Mouse (Mus musculus): ENCODE measurements around the gene Traf6.
"Not testable (repeated sequence)": the region's sequence is repeated elsewhere in the genome, so short reads cannot be mapped to it uniquely, and the experiment has no call there.

The Traf6 gene

DNA sequence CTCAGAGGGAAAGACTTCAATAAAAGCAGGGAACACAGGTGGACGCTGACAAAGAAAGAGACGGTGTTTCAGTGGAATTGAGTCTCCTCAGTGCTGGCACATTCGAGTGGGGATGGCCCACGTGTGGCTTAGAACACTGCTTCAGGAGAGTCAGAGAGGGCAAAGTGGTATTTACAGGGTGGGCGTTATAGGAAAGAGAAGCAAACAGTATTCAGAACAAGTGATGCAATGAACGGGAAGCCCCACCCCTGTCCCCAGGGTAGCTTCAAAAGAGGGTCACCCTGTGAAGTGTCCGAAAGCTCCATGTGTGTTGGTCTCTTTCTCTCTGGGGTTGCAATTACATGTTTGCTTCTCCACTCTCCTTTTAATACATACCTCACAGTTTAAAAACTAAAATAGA is 17.4 kb downstream of the Traf6 start:
- no peak for DNase-seq

GRCm38 (mm10) chr2:101699284-101699683 is 21.1 kb downstream of the Traf6 start:
- no peak for DNase-seq

- no peak for DNase-seq
Observed at GRCm38 (mm10) chr2:101705941-101706485, 27.8 kb downstream of the Traf6 start.

DNA sequence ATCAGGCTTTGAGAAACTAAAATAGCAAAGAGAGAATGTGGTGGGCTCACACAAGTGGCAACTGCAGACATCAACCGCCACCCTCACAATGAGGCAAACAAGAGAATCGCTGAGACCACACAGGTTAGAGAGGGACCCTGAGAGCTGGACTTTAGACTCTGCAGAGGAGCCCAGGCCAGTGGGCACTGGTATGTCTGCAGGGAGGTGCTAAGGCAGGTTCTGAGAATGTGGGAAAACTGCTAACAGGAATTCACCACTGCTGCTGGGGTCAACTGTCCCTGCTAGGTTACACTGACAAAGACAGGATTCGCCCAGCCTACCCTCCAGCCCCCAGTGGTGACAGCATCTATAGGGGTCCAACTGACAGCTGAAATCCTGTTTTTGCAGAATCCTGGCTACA is 33.4 kb downstream of the Traf6 start:
- DNase-seq = no peak

- DNase-seq = no peak
Observed at GRCm38 (mm10) chr2:101715650-101716323, 37.6 kb downstream of the Traf6 start.

DNA sequence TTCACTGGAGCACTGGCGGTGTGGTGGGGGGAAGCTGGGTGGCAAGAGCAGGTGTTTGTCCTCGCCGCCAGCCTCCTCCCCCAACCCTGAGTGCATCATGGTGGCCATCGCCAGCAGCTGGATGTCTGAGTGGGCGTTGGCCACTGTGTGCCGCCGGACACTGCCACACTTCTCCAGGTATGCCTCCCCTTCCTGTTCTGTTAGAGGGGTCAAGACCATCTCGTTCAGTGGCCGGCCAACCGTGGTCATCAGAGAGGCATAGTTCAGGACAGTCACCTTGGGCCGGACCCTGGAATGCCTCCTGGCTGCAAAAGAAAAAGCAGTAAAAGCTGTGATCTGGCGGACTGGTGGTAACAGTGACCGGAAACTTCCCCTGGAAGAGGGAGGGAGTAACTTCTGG is 38.9 kb downstream of the Traf6 start:
- no peak for DNase-seq

- DNase-seq = no peak
Observed at GRCm38 (mm10) chr2:101721835-101722234, 43.6 kb downstream of the Traf6 start.

- DNase-seq = no peak
Observed at GRCm38 (mm10) chr2:101722370-101723332, 44.4 kb downstream of the Traf6 start.

GRCm38 (mm10) chr2:101723333-101723881 is 45.2 kb downstream of the Traf6 start:
- no peak for DNase-seq

- DNase-seq = no peak
Observed at GRCm38 (mm10) chr2:101727787-101728186, 49.6 kb downstream of the Traf6 start.

DNA sequence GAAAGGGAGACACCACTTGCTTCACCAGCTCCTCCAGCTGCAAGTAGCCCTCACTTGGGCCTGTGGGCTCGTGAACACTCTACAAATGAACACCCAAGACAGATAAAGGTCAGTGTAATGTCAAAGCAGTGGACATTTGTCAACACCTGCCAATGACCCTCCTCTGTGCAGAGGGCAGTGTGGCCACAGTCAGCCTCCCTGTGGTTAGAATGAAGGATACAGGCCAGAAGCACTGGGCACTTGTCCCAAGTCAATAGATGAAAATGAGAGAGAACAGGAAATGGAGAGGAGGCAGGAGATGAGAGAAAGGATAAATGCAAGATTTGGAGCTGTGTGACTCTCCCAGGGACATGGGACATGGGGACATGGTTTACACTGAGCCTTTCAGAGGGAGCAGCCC is 51.2 kb downstream of the Traf6 start:
- DNase-seq = no peak

GRCm38 (mm10) chr2:101730972-101731371 is 52.7 kb downstream of the Traf6 start:
- no peak for DNase-seq

DNA sequence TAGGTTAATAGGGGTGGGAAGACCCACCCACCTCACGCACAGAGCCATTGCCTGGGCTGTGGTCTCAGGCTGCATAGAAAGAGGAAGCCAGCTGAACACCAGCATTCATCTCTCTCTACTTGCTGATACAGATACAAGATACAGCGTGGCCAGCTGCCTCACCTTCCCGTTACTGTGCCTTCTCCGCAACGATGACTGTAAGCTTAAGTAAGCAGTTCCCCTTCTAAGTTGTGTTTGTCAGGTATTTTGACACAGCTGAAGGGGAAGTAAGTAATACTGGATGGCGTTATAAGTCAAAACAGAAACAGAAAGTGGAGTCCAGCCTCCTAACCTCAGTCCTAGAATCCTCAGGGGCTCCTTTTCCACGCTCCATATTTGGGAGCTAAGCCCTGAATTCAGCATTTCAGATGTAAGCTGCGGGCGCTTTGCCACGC is 54.6 kb downstream of the Traf6 start:
- no peak for DNase-seq

- no peak for DNase-seq
Observed at GRCm38 (mm10) chr2:101733564-101733963, 55.3 kb downstream of the Traf6 start.

- DNase-seq = no peak
Observed at GRCm38 (mm10) chr2:101739914-101740313, 61.7 kb downstream of the Traf6 start.

GRCm38 (mm10) chr2:101741653-101742052 is 63.4 kb downstream of the Traf6 start:
- DNase-seq = no peak

DNA sequence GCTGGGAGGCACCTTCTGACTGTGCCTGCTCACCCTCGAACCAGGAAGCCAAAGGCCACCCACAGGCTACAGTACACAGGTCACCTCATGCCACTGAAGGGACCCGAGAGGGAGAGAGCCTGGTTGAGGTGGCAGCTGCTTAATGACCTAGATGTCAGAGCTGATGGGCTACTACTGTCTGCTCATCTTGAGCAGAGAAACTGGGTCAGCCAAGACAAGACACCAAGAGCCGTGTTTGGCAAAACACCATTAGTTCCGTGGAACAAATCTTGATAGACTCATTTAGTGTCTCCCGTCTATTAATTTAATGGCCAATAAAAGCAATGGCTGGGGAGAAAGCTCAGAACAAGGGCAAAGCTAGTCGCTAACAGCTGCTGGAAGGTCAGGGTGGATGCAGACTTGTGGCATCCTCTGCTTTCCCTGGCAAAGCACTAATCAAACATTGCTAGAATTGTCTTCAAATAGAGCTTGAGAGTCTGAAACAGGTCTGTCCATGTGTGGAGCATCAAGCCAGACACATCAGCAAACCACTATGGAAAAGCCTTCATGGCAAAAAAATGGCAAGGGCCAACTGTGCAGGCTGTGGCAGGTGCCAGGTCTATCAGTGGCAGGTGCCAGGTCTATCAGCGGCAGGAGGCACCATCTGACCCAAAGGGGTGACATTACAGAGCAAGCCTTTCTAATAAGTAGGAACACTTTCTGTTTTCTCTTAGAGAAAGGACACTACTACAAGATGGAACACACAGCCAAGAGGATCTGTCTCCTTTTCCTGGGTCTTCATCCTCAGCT is 64.0 kb downstream of the Traf6 start:
- DNase-seq = no peak

DNA sequence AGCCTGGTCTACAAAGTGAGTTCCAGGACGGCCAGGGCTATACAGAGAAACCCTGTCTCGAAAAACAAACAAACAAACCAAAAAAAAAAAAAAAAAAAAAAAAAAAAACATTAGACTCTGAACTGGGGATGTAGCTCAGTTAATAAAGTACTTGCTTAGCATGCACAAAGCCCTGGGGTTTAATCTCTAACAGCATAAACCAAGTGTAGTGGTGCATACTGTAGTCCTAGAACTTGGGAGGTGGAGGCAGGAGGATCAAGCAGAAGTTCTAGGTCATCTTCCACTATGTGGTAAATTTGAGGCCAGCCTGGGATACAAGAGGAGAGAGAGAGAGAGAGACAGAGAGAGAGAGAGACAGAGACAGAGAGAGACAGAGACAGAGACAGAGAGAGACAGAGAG is 67.4 kb downstream of the Traf6 start:
- DNase-seq = not testable (repeated sequence)

GRCm38 (mm10) chr2:101746537-101746936 is 68.3 kb downstream of the Traf6 start:
- DNase-seq = no peak
